Mouse (Mus musculus) kidney, postnatal 25 days (tissue): ENCODE results near the gene Bcar3.

Experiments used
- DNase-seq, 2 experiments: peaks; one replicate each; pipeline ENCODE4 v3.0.0; 2021; ENCODE audit warnings: mixed read lengths in 2 of 2

The Bcar3 gene

GRCm38 (mm10) chr3:122419610-122420409 lies 125.9 kb downstream of the Bcar3 start:
- DNase-seq: peak; percentile 78 to 89

GRCm38 (mm10) chr3:122420410-122420774 lies 126.5 kb downstream of the Bcar3 start:
- peak; percentile 9 to 44 for DNase-seq

GRCm38 (mm10) chr3:122421042-122421702 lies 127.2 kb downstream of the Bcar3 start:
- no peak for DNase-seq

- DNase-seq: no peak
These were observed 127.9 kb downstream of the Bcar3 start for GRCm38 (mm10) chr3:122421802-122422201.

GRCm38 (mm10) chr3:122422276-122422675 lies 128.3 kb downstream of the Bcar3 start:
- DNase-seq: no peak

GRCm38 (mm10) chr3:122423643-122424042 lies 129.7 kb downstream of the Bcar3 start:
- DNase-seq: no peak

GRCm38 (mm10) chr3:122428325-122428821 lies 134.4 kb downstream of the Bcar3 start:
- no peak for DNase-seq

GRCm38 (mm10) chr3:122430780-122431497 lies 137.0 kb downstream of the Bcar3 start:
- peak; percentile 45 to 75 for DNase-seq

- DNase-seq: no peak
These were observed 139.0 kb downstream of the Bcar3 start for GRCm38 (mm10) chr3:122432811-122433406.

- no peak for DNase-seq
These were observed 140.2 kb downstream of the Bcar3 start for GRCm38 (mm10) chr3:122433975-122434626.

- no peak for DNase-seq
These were observed 141.3 kb downstream of the Bcar3 start for GRCm38 (mm10) chr3:122434983-122435935.

GRCm38 (mm10) chr3:122438143-122438825 lies 144.3 kb downstream of the Bcar3 start:
- DNase-seq: no peak

- no peak for DNase-seq
These were observed 151.8 kb downstream of the Bcar3 start for GRCm38 (mm10) chr3:122445696-122446095.

GRCm38 (mm10) chr3:122446678-122447077 lies 152.7 kb downstream of the Bcar3 start:
- no peak for DNase-seq

GRCm38 (mm10) chr3:122448196-122448595 lies 154.3 kb downstream of the Bcar3 start:
- no peak for DNase-seq

GRCm38 (mm10) chr3:122450041-122450440 lies 156.1 kb downstream of the Bcar3 start:
- no peak for DNase-seq

GRCm38 (mm10) chr3:122453875-122454274 lies 159.9 kb downstream of the Bcar3 start:
- peak in 1 of 2 experiments; percentile 23 for DNase-seq

GRCm38 (mm10) chr3:122456156-122456555 lies 162.2 kb downstream of the Bcar3 start:
- no peak for DNase-seq

- DNase-seq: no peak
These were observed 162.9 kb downstream of the Bcar3 start for GRCm38 (mm10) chr3:122456807-122457206.

GRCm38 (mm10) chr3:122457723-122458122 lies 163.8 kb downstream of the Bcar3 start:
- no peak for DNase-seq

- DNase-seq: peak; percentile 8 to 48
These were observed 164.8 kb downstream of the Bcar3 start for GRCm38 (mm10) chr3:122458743-122459142.
